Mouse (Mus musculus): ENCODE data around the gene Hbq1a.

DNA sequence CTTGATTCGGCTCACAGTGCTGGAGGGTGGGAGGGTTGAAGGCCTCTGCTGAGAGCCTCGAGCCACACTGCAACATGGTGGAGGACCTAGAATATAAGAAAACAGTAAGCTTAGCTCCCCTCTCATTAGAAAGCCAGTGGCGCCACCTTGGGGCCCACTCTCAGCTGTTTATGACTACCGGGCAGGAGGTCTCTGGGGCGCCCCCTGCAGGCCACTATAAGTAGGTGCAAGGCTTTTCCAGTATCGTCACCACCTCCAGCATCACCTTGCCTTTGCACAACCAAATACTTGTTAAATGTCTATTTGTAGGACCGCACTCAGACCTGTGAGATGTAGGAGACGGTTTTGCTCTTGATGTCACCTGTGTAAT, 21.3 kb downstream of the Hbq1a start:
- no peak for TF ChIP-seq MAX (IDR thresholded peaks at IDR 0.05)
- peak; percentile 80 for TF ChIP-seq CTCF (IDR thresholded peaks at IDR 0.05; ENCODE audit: control insufficient read depth, insufficient read depth, insufficient read length)
- TF ChIP-seq MYOD1 (IDR thresholded peaks at IDR 0.05; ENCODE audit: control insufficient read depth, insufficient read length, low read depth) = no peak
